Mouse (Mus musculus) heart, adult 2 months (tissue): ENCODE results near the gene Zbtb49.

Source experiments
- EP300 ChIP-seq: fragments of 200-500 bp; IDR thresholded peaks from 2 replicates; pipeline ENCODE4 v1.6.1; 2011; ENCODE audit warnings: low read depth, low read length, control low read depth; ENCODE audit not compliant: insufficient read depth
- POLR2A ChIP-seq: fragments of 200-500 bp; IDR thresholded peaks from 2 replicates; pipeline ENCODE4 v1.6.1; 2011; ENCODE audit warnings: mild to moderate bottlenecking, low read depth, low read length, control low read depth; ENCODE audit not compliant: insufficient read depth

GRCm38 (mm10) chr5:38140893-38141292 is 79.4 kb downstream of the Zbtb49 start:
- TF ChIP-seq POLR2A (no peak), EP300 (no peak)
